Mouse (Mus musculus) lung, embryonic 16.5 days (tissue): ENCODE measurements around the gene Nradd. TPM values are rescaled to one million over a fixed set of nuclear protein-coding genes. Genes with fewer than 3 reads are reported as not detected.

Experiments used
- ATAC-seq: fragments of 200-750 bp; cut with Nextera tagmentation; 2 replicates; pipeline ENCODE4 v1.8.0; 2017; ENCODE audit warnings: low read depth, mild to moderate bottlenecking, moderate library complexity
- H3K27ac ChIP-seq: fragments of 300-500 bp; sonication (generic); 2 replicates; pipeline ENCODE4 v1.5.1; 2014; ENCODE audit warnings: mild to moderate bottlenecking, control low read depth, low read length
- H3K27me3 ChIP-seq: fragments of 300-500 bp; sonication (generic); 2 replicates; pipeline ENCODE4 v1.6.1; 2014; ENCODE audit warnings: low read depth, low read length, mixed read lengths; ENCODE audit not compliant: control insufficient read depth, insufficient read depth
- H3K36me3 ChIP-seq: fragments of 300-500 bp; sonication (generic); 2 replicates; pipeline ENCODE4 v1.6.1; 2014; ENCODE audit warnings: low read length; ENCODE audit not compliant: control insufficient read depth, insufficient read depth
- H3K4me1 ChIP-seq: fragments of 300-500 bp; sonication (generic); replicated peaks from 2 replicates; pipeline ENCODE4 v1.6.1; 2014; ENCODE audit warnings: low read length, mixed read lengths; ENCODE audit not compliant: control insufficient read depth, insufficient read depth
- H3K4me2 ChIP-seq: fragments of 300-500 bp; sonication (generic); 2 replicates; pipeline ENCODE4 v1.6.1; 2014; ENCODE audit warnings: low read depth, low read length, control low read depth
- H3K4me3 ChIP-seq: fragments of 300-500 bp; sonication (generic); 2 replicates; pipeline ENCODE4 v1.5.1; 2014; ENCODE audit warnings: mild to moderate bottlenecking, low read length, control low read depth
- H3K9ac ChIP-seq: fragments of 300-500 bp; sonication (generic); 2 replicates; pipeline ENCODE4 v1.6.1; 2014; ENCODE audit warnings: low read length, control low read depth
- H3K9me3 ChIP-seq: fragments of 300-500 bp; sonication (generic); 2 replicates; pipeline ENCODE4 v1.6.1; 2016; ENCODE audit warnings: low read length; ENCODE audit not compliant: control insufficient read depth
- WGBS: fragments of 180-500 bp; shearing (Covaris S2); extraction: QIAGEN DNeasy Blood & Tissue Kit; methylation state at CpG from one replicate; pipeline ENCODE4 v1.1.7; 2014; 5-methylcytosine and 5-hydroxymethylcytosine counted together
- polyA plus RNA-seq: library from polyadenylated mRNA; unstranded; fragments of >200 nt; fragmentation: Nextera tagmentation; extraction: Ambion mirVana; gene quantifications from 2 replicates; pipeline ENCODE4 v1.2.1, GENCODE M21; 2015

The Nradd gene
- polyA plus RNA-seq, 1 experiment from 2014 or later, result 47.4 TPM

DNA sequence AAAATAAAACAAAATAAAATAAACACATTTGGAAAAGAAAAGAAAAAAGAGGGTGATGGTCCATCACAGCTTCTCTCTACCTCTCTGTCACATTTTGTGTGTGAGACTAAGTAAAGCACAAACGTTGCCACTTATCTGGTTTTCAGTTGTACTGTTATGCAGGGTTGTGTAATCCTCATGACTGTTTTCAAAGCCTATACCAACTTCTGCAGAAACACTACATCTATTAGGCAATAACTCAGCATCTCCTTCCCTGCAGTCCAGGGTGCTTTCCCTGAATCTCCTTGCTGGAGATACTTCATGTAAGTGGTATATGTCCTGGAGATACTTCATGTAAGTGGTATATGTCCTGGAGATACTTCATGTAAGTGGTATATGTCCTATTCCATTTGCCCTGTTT is 38.6 kb upstream of the Nradd start:
- WGBS, result 61% methylated on average over 1 of the region's 1 CpGs
- ATAC-seq, result no peak
- Histone ChIP-seq H3K9ac (no peak overlapping the region), H3K4me3 (no peak overlapping the region), H3K4me2 (no peak overlapping the region), H3K4me1 (peaks cover 24% of the 10 kb centered on the region), H3K27me3 (no peaks in the 10 kb centered on the region), H3K9me3 (no peaks in the 10 kb centered on the region), H3K27ac (no peak overlapping the region), H3K36me3 (peaks cover 8% of the 10 kb centered on the region; the same call in 1 of the 2 replicates)

DNA sequence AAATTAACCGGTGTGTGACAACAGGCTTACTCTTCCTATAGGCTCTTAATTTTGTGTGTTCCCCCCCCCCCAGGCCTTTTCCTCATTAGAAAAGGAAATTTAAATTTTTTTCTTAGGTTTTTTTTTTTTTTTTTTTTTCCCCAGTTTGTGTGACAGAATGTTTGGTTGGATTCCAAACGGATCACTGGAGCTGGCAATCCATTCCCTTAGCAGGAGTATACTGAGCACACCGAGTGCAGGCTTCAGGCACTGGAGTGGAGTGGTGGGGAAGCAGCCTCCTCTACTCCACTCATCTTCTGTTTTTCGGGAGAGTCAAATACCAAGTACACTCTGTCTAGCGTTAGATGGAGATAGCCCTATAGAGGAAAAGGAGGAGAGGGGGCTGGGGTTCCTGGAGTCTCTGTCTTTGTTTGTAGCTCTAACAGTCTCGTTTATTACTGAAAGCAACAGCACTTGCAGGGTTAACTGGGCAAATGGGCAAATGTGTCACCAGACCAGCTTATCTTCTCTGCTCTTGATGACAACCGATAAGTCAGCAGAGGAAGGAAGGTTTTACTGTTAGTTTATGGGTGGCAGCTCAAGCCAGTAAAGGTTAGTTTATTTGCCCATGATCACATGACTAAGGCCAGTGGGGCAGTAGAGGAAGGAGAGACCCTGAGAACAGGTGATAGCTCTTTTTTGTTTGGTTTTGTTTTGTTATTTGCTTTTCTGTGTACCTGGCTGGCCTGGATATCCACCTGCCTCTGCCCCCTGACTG is 36.8 kb upstream of the Nradd start:
- no peak overlapping the region for H3K4me3 ChIP-seq
- no peaks in the 10 kb centered on the region for H3K27me3 ChIP-seq
- ATAC-seq, result no peak
- WGBS, result 59% methylated on average over 7 of the region's 7 CpGs
- no peak overlapping the region for H3K27ac ChIP-seq
- H3K36me3 ChIP-seq, result peaks cover 8% of the 10 kb centered on the region; the same call in 1 of the 2 replicates
- H3K9ac ChIP-seq, result no peak overlapping the region
- H3K4me1 ChIP-seq, result peaks cover 22% of the 10 kb centered on the region
- H3K9me3 ChIP-seq, result no peaks in the 10 kb centered on the region
- no peak overlapping the region for H3K4me2 ChIP-seq

DNA sequence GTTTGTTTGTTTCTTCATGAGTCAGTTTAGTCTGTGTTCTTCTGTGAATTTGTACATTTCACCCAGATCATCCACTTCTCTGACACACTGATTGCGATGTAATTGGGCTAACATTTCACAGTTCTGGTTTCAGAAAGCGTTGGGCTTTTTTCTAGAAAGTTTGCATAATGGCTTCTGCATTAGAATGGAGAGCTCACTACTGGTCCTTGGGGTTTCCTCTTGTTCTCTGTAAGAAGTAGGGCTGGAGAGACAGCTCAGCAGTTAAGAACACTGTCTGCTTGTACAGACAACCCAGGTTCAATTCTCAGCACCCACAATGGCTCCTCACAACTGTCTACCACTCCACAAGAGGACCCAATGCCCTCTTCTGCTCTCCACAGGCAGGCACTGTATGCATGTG is 36.0 kb upstream of the Nradd start:
- Histone ChIP-seq H3K9me3 (no peaks in the 10 kb centered on the region), H3K9ac (no peak overlapping the region), H3K36me3 (peaks cover 8% of the 10 kb centered on the region; the same call in 1 of the 2 replicates), H3K4me3 (no peak overlapping the region), H3K27me3 (no peaks in the 10 kb centered on the region), H3K4me2 (no peak overlapping the region), H3K27ac (no peak overlapping the region), H3K4me1 (peaks cover 24% of the 10 kb centered on the region)
- WGBS, result 79% methylated on average over 2 of the region's 2 CpGs
- ATAC-seq, result no peak

DNA sequence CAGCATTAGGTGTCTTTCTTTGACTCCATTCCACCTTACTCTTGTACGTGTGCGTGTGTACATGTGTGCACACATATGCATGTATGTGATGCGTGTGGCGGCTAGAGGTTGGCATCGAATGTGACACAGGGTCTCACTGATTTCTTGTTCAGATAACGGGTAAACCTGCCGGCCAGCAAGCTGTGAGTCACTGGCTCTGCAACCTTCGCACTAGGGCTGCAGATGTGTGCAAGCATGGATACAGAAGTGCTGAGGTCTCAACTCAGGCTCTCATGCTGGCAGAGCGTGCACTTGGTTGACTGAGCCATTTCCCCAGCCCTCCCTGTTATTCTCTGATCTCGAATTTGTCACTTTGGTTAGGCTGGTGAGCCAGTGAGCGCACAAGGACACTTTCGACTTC is 35.3 kb upstream of the Nradd start:
- Histone ChIP-seq H3K9ac (no peak overlapping the region), H3K27me3 (no peaks in the 10 kb centered on the region), H3K27ac (no peak overlapping the region), H3K9me3 (no peaks in the 10 kb centered on the region), H3K4me1 (peaks cover 26% of the 10 kb centered on the region), H3K4me2 (no peak overlapping the region), H3K4me3 (no peak overlapping the region), H3K36me3 (peaks cover 8% of the 10 kb centered on the region; the same call in 1 of the 2 replicates)
- WGBS, result 88% methylated on average over 12 of the region's 12 CpGs
- ATAC-seq, result no peak

DNA sequence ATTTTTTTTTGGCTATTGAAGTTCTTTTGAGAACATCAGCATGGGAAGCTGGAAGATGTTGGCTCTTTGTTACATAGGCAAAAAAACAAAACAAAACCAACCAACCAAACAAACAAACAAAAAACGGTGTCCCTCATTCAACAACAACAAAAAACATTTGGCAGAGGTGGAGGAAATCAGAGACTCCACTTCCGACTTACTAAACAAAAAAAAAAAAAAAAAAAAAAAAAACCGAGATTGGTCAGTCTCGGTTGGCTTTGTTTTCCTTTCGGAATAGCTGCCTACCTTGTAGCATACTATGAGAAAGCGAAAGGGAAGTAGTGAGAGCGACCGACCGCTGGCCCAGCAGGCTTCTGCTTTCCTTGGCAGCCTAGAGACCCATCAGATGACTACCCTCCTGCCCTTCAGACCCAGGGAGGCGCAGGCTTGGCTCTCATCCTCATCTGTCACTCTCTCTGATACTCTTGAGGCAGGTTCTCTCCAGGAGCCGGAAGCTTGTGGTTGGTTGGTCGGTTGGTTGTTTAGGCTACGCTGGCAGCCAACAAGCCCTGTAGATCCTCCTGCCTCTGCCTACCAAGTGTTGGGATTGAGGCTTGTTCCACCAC is 33.3 kb upstream of the Nradd start:
- Histone ChIP-seq H3K4me3 (peak overlapping the region; percentile 64), H3K27ac (no peak overlapping the region), H3K36me3 (peaks cover 8% of the 10 kb centered on the region; the same call in 1 of the 2 replicates), H3K4me2 (peak overlapping the region; percentile 82), H3K9ac (peak overlapping the region; percentile 76), H3K27me3 (peaks cover 9% of the 10 kb centered on the region; the same call in 1 of the 2 replicates), H3K9me3 (no peaks in the 10 kb centered on the region), H3K4me1 (peaks cover 33% of the 10 kb centered on the region)
- ATAC-seq, result no peak
- WGBS, result 61% methylated on average over 13 of the region's 13 CpGs

DNA sequence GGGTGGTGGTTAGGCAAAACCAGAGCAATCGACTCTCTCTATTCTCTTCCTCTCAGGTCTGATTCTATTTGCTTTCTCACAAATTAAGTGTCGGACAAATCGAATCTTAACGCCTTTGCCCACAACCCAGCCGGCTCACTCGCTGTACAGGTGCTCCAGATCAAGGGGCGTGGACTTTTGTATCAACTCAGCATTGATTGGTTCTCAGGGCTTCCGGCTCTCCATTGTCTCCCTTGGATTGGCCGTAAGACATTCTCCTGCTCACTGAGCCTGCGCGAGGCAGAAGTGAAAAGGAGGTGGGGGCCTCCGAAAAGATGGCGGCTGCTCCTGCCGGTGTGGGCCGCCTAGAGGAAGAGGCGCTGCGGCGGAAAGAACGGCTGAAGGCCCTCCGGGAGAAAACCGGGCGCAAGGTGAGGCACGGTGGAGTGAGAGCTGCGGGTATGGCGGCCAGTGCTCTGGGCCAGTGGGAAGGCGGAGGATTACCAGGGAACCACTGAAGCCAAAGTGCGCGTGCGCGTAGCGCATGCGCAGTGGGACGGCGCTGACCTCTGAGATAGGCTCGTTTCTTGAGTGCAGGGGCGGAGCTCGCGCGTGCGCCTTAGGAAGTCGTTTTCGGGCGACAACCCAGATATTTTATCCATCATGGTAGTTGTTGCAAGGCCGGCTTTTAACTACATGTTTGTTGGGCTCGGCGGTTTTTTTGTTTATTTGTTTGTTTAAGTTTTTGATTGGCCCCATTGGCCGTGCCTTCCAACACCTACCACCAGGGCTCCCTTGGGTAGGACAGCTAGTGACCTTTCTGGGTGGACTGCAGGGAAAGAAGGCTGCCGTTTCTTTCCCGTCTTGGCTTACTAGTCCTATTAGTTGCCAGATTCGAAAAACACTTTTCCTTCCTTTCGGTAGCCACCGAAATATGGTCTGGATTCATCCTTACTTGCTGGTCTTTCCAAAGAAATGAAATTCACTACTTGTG is 32.3 kb upstream of the Nradd start, which contains the start of gene Ccdc12:
Ccdc12 (plus strand) TSS at position 255 of the 973 bp plus-strand sequence.
- Histone ChIP-seq H3K27ac (peak within 1 kb of the TSS; percentile 87), H3K4me3 (peak within 1 kb of the TSS; percentile 64), H3K9me3 (no peaks in the 10 kb centered on the region), H3K4me1 (peaks cover 39% of the 10 kb centered on the region), H3K4me2 (peak within 1 kb of the TSS; percentile 82), H3K27me3 (peaks cover 9% of the 10 kb centered on the region; the same call in 1 of the 2 replicates), H3K36me3 (peaks cover 8% of the 10 kb centered on the region; the same call in 1 of the 2 replicates), H3K9ac (peak within 1 kb of the TSS; percentile 76)
- ATAC-seq, result peak; percentile 90
- WGBS, result under 1% methylated on average over 52 of the region's 52 CpGs

DNA sequence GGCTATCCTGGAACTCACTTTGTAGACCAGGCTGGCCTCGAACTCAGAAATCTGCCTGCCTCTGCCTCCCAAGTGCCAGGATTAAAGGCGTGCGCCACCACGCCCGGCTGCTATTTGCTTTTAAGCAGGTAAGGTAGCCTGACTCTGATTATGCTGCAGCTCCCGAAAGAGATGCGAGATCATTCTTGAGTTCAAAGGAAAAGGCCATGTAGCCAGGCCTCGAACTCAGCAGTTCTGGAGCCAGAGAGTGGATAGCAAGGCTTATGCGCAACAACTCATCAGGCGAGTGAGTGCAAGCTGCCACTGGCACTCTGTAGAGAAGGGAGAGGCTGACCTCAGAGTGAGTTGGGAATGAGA is 31.4 kb upstream of the Nradd start:
- Histone ChIP-seq H3K4me1 (peaks cover 40% of the 10 kb centered on the region), H3K36me3 (peaks cover 8% of the 10 kb centered on the region; the same call in 1 of the 2 replicates), H3K9ac (peak overlapping the region; percentile 7; the same call in 1 of the 2 replicates), H3K9me3 (no peaks in the 10 kb centered on the region), H3K27ac (peak overlapping the region; percentile 85), H3K4me2 (peak overlapping the region; percentile 51), H3K27me3 (peaks cover 9% of the 10 kb centered on the region; the same call in 1 of the 2 replicates), H3K4me3 (peak overlapping the region; percentile 64)
- 70% methylated on average over 10 of the region's 10 CpGs for WGBS
- no peak for ATAC-seq

DNA sequence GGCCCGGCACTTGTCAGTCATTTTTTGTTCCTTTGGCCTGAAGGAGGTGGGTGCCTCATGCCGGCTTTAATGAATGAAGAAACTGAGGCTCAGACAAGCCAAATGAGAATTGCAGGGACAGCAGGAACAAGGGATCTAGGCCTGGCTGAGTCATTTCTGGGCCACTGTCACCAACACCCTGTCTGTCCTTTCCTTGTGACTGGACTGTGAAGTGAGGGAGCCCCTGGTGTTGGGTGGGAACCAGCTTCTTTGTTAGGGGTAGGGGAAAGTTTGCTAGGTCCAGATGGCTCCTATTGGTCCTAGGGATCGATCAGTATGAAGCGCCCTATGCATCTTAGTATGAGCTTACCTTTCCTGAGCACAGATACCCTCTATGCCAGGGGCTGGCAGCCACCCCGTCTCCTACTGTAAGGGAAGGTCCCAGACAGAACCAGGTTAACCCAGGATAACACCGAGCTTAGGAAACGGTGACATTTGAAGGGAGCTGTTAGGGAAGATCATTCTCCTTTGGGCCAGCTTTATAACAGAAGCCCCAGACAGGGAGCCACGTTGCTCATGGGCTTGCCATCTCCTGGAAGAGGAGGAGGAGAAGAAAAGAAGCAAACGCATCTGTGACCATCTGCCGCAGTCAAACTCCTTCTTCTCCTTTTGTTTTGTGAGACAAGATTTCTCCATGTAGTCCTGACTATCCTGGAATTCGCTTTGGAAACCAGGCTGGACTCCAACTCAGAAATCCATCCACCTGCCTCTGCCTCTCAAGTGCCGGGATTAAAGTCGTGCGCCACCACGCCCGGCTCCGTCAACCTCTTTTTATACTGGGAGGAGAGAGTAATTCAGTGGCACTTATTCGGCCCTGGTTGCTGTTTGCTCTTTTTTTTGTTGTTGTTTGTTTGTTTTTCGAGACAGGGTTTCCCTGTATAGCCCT is 30.7 kb upstream of the Nradd start:
- Histone ChIP-seq H3K27me3 (peaks cover 9% of the 10 kb centered on the region; the same call in 1 of the 2 replicates), H3K36me3 (peaks cover 8% of the 10 kb centered on the region; the same call in 1 of the 2 replicates), H3K9me3 (no peaks in the 10 kb centered on the region), H3K4me2 (peak overlapping the region; percentile 93), H3K9ac (no peak overlapping the region), H3K4me1 (peaks cover 40% of the 10 kb centered on the region), H3K4me3 (no peak overlapping the region), H3K27ac (peak overlapping the region; percentile 85)
- WGBS, result 77% methylated on average over 19 of the region's 19 CpGs
- ATAC-seq, result no peak
